Mouse (Mus musculus) thymus, adult 2 months (tissue): ENCODE data around the gene Otop1. TPM values are rescaled to one million over a fixed set of nuclear protein-coding genes. Genes with fewer than 3 reads are reported as not detected.

Experiments used
- DNase-seq: peaks from one replicate; pipeline ENCODE4 v3.0.0; 2021
- H3K27ac ChIP-seq: fragments of 200-500 bp; 2 replicates; pipeline ENCODE4 v1.5.1; 2012; ENCODE audit warnings: low read length, control low read depth; ENCODE audit not compliant: control insufficient read depth, insufficient read depth
- H3K27me3 ChIP-seq: fragments of 200-500 bp; 2 replicates; pipeline ENCODE4 v1.6.1; 2012; ENCODE audit warnings: mild to moderate bottlenecking, low read length, moderate library complexity, mixed read lengths; ENCODE audit not compliant: control insufficient read depth, insufficient read depth
- H3K36me3 ChIP-seq: fragments of 200-500 bp; 2 replicates; pipeline ENCODE4 v1.6.1; 2012; ENCODE audit warnings: mild to moderate bottlenecking, low read length, moderate library complexity; ENCODE audit not compliant: control insufficient read depth, insufficient read depth
- H3K4me1 ChIP-seq: fragments of 200-500 bp; replicated peaks from 2 replicates; pipeline ENCODE4 v1.6.1; 2012; ENCODE audit warnings: low read length; ENCODE audit not compliant: control insufficient read depth, insufficient read depth
- H3K4me3 ChIP-seq: fragments of 200-500 bp; 2 replicates; pipeline ENCODE4 v1.5.1; 2012; ENCODE audit warnings: mild to moderate bottlenecking, low read length, control low read depth, moderate library complexity; ENCODE audit not compliant: control insufficient read depth, insufficient read depth
- CTCF ChIP-seq: fragments of 200-500 bp; IDR thresholded peaks from 2 replicates; pipeline ENCODE4 v1.5.1; 2012; ENCODE audit warnings: mild to moderate bottlenecking, control low read depth, low read length, moderate library complexity, borderline replicate concordance; ENCODE audit not compliant: control insufficient read depth, poor library complexity, insufficient read depth; ENCODE audit errors: extremely low read depth
- POLR2A ChIP-seq: fragments of 200-500 bp; IDR thresholded peaks from 2 replicates; pipeline ENCODE4 v1.6.1; 2012; ENCODE audit warnings: mild to moderate bottlenecking, low read length, control low read depth, moderate library complexity; ENCODE audit not compliant: control insufficient read depth, poor library complexity, insufficient read depth; ENCODE audit errors: extremely low read depth
- WGBS: fragments of 180-500 bp; shearing (Covaris S2); methylation state at CpG from one replicate; pipeline ENCODE4 v1.1.7; 2018; 5-methylcytosine and 5-hydroxymethylcytosine counted together
- polyA plus RNA-seq: library from polyadenylated mRNA; depleted of rRNA; stranded (reverse); fragments of >200 nt; gene quantifications from 2 replicates; pipeline ENCODE4 v1.2.3, GENCODE M21; 2012; rRNA removed

Gene Otop1
- polyA plus RNA-seq, 1 experiment: 2.2 TPM

DNA sequence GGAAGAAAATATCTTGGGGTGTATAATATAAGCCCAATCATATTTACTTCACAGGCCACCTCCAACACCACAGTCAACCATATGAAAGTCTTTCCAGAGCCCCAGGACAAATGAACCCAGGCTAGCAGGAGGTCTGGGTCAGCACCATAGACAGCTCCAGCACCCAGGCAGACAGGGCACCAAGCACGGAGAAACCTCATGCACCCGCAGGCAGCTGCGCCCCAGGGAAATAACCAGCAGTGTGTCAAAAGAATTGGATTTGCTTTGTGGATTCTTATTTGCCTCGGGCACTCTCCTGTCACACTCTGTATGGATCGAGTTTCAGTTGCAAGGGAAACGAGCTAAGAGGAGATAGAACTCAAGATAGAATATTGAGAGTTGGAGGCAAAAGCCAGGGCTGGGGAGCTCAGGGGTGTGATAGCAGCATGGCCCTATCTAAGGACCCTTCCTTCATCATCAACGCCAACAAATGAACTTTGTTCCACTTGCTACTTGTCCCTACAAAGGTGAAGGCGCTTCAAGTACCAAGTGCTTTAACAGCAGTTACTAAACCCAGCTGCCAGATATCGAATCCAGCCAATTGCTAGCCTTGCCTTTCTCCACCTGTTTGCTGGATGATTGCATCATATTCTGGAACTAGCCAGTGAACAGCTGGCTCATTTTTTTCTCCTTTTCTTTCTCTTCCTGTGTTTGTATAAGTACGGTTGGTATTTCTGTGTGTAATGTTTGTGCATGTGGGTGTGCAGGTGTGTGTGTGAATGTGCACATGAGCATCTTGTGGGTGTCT, 71.1 kb downstream of the Otop1 start:
- H3K27ac ChIP-seq: no peak overlapping the region
- TF ChIP-seq POLR2A (no peak), CTCF (no peak)
- DNase-seq: no peak
- H3K4me1 ChIP-seq: no peaks in the 10 kb centered on the region
- H3K27me3 ChIP-seq: no peaks in the 10 kb centered on the region
- H3K4me3 ChIP-seq: no peak overlapping the region
- no peaks in the 10 kb centered on the region for H3K36me3 ChIP-seq
- 34% methylated on average over 10 of the region's 10 CpGs for WGBS

DNA sequence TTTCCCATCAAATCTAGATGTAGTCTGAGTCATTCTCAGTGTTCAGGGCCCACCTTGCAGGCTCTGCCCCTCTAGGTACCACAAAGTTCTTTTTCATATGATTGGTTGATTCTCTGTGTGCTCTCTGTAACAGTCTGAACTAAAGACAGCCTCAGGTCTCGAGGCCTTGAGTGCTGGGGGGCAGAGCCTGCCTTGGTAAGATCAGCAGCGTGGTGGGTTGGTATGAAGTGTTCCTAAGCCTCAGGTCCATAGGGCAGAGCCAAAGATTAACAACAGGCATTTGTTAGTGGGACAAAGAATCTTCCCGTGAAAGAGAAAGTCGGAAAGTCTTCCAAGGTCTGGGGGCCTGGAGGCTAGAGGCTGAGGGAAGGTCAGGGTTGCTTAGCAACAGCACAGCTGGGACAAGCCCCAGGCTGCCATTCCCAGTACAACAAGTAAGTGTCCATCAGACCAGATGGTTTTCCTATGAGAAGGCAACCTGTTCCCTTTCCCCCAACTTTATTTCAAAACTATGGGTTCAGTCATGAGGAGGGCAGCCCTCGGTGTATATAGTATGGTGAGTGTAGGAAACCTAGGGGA, 74.7 kb downstream of the Otop1 start:
- Histone ChIP-seq H3K4me3 (no peak overlapping the region), H3K4me1 (no peaks in the 10 kb centered on the region), H3K27me3 (no peaks in the 10 kb centered on the region), H3K27ac (no peak overlapping the region), H3K36me3 (no peaks in the 10 kb centered on the region)
- WGBS: 87% methylated on average over 5 of the region's 5 CpGs
- DNase-seq: no peak
- no peak for TF ChIP-seq POLR2A
- no peak for TF ChIP-seq CTCF

Other genes starting within 250 kb of the Otop1 start
- gene Stx18, start 237.2 kb upstream of the Otop1 start, polyA plus RNA-seq: 14.1 and 21.2 TPM in 2 replicates
- 4.3 and 5.8 TPM in 2 replicates for gene Nsg1, start 116.1 kb upstream of the Otop1 start, polyA plus RNA-seq
- gene Zbtb49, start 55.5 kb upstream of the Otop1 start, polyA plus RNA-seq: 35.2 and 38.9 TPM in 2 replicates
- 8.1 and 8.4 TPM in 2 replicates for gene Lyar, start 55.5 kb upstream of the Otop1 start, polyA plus RNA-seq
- gene Tmem128, start 15.8 kb upstream of the Otop1 start, polyA plus RNA-seq: 43.8 and 57.1 TPM in 2 replicates
- gene Drd5, start 43.4 kb downstream of the Otop1 start, polyA plus RNA-seq: 0.06 and 0.12 TPM in 2 replicates
- 6.5 and 9.0 TPM in 2 replicates for gene Slc2a9, start 227.2 kb downstream of the Otop1 start, polyA plus RNA-seq